Mouse (Mus musculus): ENCODE measurements around the gene Pax9. TPM values are rescaled to one million over a fixed set of nuclear protein-coding genes. Genes with fewer than 3 reads are reported as not detected.

Gene Pax9
- polyA plus RNA-seq, 1 experiment = not detected

GRCm38 (mm10) chr12:56692536-56692935, 969 bp downstream of the Pax9 start:
- Histone ChIP-seq H3K4me3 (ENCODE audit: extremely low read depth, insufficient read depth, insufficient read length) (no peak overlapping the region), H3K27ac (ENCODE audit: insufficient read depth, low read length) (no peak overlapping the region), H3K36me3 (ENCODE audit: control insufficient read depth, insufficient read depth, low read length) (no peaks in the 10 kb centered on the region), H3K27me3 (ENCODE audit: control insufficient read depth, insufficient read depth, low read length) (peaks cover 14% of the 10 kb centered on the region), H3K4me1 (ENCODE audit: control insufficient read depth, insufficient read depth, insufficient read length) (no peaks in the 10 kb centered on the region)
- no peak for TF ChIP-seq CTCF (IDR thresholded peaks at IDR 0.05; ENCODE audit: extremely low read depth, insufficient read depth, insufficient read length, insufficient replicate concordance)
- no peak for TF ChIP-seq POLR2A (IDR thresholded peaks at IDR 0.05; ENCODE audit: low read depth, low read length)
- 11% methylated on average over 19 of the region's 19 CpGs for WGBS
- DNase-seq (ENCODE audit: low read depth in 1 of 2, low spot score in 2 of 2) = no peak

DNA sequence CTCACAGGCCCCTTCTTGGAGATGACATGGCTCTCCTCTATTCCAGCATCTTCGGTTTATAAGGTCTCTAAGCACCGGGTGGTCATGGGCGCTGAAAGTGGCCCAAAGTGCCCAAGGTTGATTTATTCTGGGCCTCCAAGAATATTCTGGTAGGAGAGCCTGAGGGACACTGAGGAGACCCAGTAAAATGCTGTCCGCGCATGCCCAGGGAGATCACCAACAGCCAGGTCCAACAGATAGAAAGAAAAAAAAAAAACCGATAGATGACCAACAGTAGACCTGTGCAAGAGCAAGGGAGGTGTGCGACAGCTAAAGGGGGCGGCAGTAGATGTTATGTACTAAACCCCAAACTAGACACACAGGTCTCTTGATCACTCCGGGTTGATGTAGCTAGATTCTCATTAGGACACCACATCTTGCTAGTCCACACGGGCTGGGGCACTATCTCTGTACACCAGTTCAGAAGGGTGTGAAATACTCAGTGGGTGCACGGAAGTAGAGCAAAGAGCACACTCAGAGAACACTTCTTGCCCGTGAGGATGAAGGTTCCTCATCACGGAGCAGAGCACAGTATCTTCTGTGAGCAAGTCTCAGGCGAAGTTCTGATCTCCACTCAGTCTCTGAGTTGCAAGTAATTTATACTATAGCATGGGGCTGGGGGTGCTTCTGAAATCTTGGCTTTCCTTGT, 2.0 kb downstream of the Pax9 start:
- no peak for DNase-seq (ENCODE audit: low read depth in 1 of 2, low spot score in 2 of 2)
- Histone ChIP-seq H3K36me3 (ENCODE audit: control insufficient read depth, insufficient read depth, low read length) (no peaks in the 10 kb centered on the region), H3K27ac (ENCODE audit: insufficient read depth, low read length) (no peak overlapping the region), H3K4me1 (ENCODE audit: control insufficient read depth, insufficient read depth, insufficient read length) (no peaks in the 10 kb centered on the region), H3K27me3 (ENCODE audit: control insufficient read depth, insufficient read depth, low read length) (peaks cover 15% of the 10 kb centered on the region), H3K4me3 (ENCODE audit: extremely low read depth, insufficient read depth, insufficient read length) (no peak overlapping the region)
- WGBS = 14% methylated on average over 14 of the region's 14 CpGs
- TF ChIP-seq CTCF (IDR thresholded peaks at IDR 0.05; ENCODE audit: extremely low read depth, insufficient read depth, insufficient read length, insufficient replicate concordance) (no peak), POLR2A (IDR thresholded peaks at IDR 0.05; ENCODE audit: low read depth, low read length) (no peak)

GRCm38 (mm10) chr12:56694361-56694760, 2.8 kb downstream of the Pax9 start:
- no peak overlapping the region for H3K4me3 ChIP-seq (ENCODE audit: extremely low read depth, insufficient read depth, insufficient read length)

GRCm38 (mm10) chr12:56694936-56695335, 3.4 kb downstream of the Pax9 start:
- WGBS = 7% methylated on average over 11 of the region's 11 CpGs
- no peak for DNase-seq (ENCODE audit: low read depth in 1 of 2, low spot score in 2 of 2)
- H3K36me3 ChIP-seq (ENCODE audit: control insufficient read depth, insufficient read depth, low read length) = no peaks in the 10 kb centered on the region
- no peak overlapping the region for H3K4me3 ChIP-seq (ENCODE audit: extremely low read depth, insufficient read depth, insufficient read length)
- peaks cover 16% of the 10 kb centered on the region for H3K27me3 ChIP-seq (ENCODE audit: control insufficient read depth, insufficient read depth, low read length)
- no peaks in the 10 kb centered on the region for H3K4me1 ChIP-seq (ENCODE audit: control insufficient read depth, insufficient read depth, insufficient read length)
- H3K27ac ChIP-seq (ENCODE audit: insufficient read depth, low read length) = no peak overlapping the region
- TF ChIP-seq POLR2A (IDR thresholded peaks at IDR 0.05; ENCODE audit: low read depth, low read length) (no peak), CTCF (IDR thresholded peaks at IDR 0.05; ENCODE audit: extremely low read depth, insufficient read depth, insufficient read length, insufficient replicate concordance) (no peak)

More at GRCm38 (mm10) chr12:56694361-56694760, 2.8 kb downstream of the Pax9 start:
- peaks cover 14% of the 10 kb centered on the region for H3K27me3 ChIP-seq (ENCODE audit: control insufficient read depth, insufficient read depth, low read length)
- H3K4me1 ChIP-seq (ENCODE audit: control insufficient read depth, insufficient read depth, insufficient read length) = no peaks in the 10 kb centered on the region
- 11% methylated on average over 14 of the region's 14 CpGs for WGBS
- no peaks in the 10 kb centered on the region for H3K36me3 ChIP-seq (ENCODE audit: control insufficient read depth, insufficient read depth, low read length)
- TF ChIP-seq POLR2A (IDR thresholded peaks at IDR 0.05; ENCODE audit: low read depth, low read length) (no peak), CTCF (IDR thresholded peaks at IDR 0.05; ENCODE audit: extremely low read depth, insufficient read depth, insufficient read length, insufficient replicate concordance) (no peak)
- no peak overlapping the region for H3K27ac ChIP-seq (ENCODE audit: insufficient read depth, low read length)
- no peak for DNase-seq (ENCODE audit: low read depth in 1 of 2, low spot score in 2 of 2)

- H3K4me1 ChIP-seq (ENCODE audit: control insufficient read depth, insufficient read depth, insufficient read length) = no peaks in the 10 kb centered on the region
- H3K4me3 ChIP-seq (ENCODE audit: extremely low read depth, insufficient read depth, insufficient read length) = no peak overlapping the region
- no peak overlapping the region for H3K27ac ChIP-seq (ENCODE audit: insufficient read depth, low read length)
- H3K27me3 ChIP-seq (ENCODE audit: control insufficient read depth, insufficient read depth, low read length) = peaks cover 18% of the 10 kb centered on the region
- H3K36me3 ChIP-seq (ENCODE audit: control insufficient read depth, insufficient read depth, low read length) = no peaks in the 10 kb centered on the region
- 3% methylated on average over 41 of the region's 41 CpGs for WGBS
- DNase-seq (ENCODE audit: low read depth in 1 of 2, low spot score in 2 of 2) = no peak
- no peak for TF ChIP-seq CTCF (IDR thresholded peaks at IDR 0.05; ENCODE audit: extremely low read depth, insufficient read depth, insufficient read length, insufficient replicate concordance)
- TF ChIP-seq POLR2A (IDR thresholded peaks at IDR 0.05; ENCODE audit: low read depth, low read length) = no peak
Observed at GRCm38 (mm10) chr12:56695358-56696173, 4.0 kb downstream of the Pax9 start.

GRCm38 (mm10) chr12:56696174-56697010, 4.8 kb downstream of the Pax9 start:
- 5% methylated on average over 57 of the region's 57 CpGs for WGBS
- H3K4me3 ChIP-seq (ENCODE audit: extremely low read depth, insufficient read depth, insufficient read length) = no peak overlapping the region
- DNase-seq (ENCODE audit: low read depth in 1 of 2, low spot score in 2 of 2) = no peak
- H3K27me3 ChIP-seq (ENCODE audit: control insufficient read depth, insufficient read depth, low read length) = peaks cover 15% of the 10 kb centered on the region
- TF ChIP-seq CTCF (IDR thresholded peaks at IDR 0.05; ENCODE audit: extremely low read depth, insufficient read depth, insufficient read length, insufficient replicate concordance) = no peak
- TF ChIP-seq POLR2A (IDR thresholded peaks at IDR 0.05; ENCODE audit: low read depth, low read length) = no peak
- no peaks in the 10 kb centered on the region for H3K4me1 ChIP-seq (ENCODE audit: control insufficient read depth, insufficient read depth, insufficient read length)
- no peak overlapping the region for H3K27ac ChIP-seq (ENCODE audit: insufficient read depth, low read length)
- no peaks in the 10 kb centered on the region for H3K36me3 ChIP-seq (ENCODE audit: control insufficient read depth, insufficient read depth, low read length)

All from spleen, adult 2 months (tissue).